Mouse (Mus musculus): ENCODE measurements around the gene Slc35g1.
A peak's percentile ranks its signal among the peaks of the same experiment; 100 is the strongest.
"Not testable (repeated sequence)": the region's sequence is repeated elsewhere in the genome, so short reads cannot be mapped to it uniquely, and the experiment has no call there.

The Slc35g1 gene

GRCm38 (mm10) chr19:38395701-38396632, at the start of gene Slc35g1:
Gene Slc35g1, plus strand, starts transcription at chr19:38395980.
- peak; percentile 57 for DNase-seq (ENCODE audit: low read depth)

GRCm38 (mm10) chr19:38348271-38349012, 47.3 kb upstream of the Slc35g1 start:
- no peak for DNase-seq (ENCODE audit: low read depth)

GRCm38 (mm10) chr19:38349013-38349341, 46.8 kb upstream of the Slc35g1 start:
- DNase-seq (ENCODE audit: low read depth), result no peak

- no peak for DNase-seq (ENCODE audit: low read depth)
Observed at GRCm38 (mm10) chr19:38351202-38351601, 44.6 kb upstream of the Slc35g1 start.

- no peak for DNase-seq (ENCODE audit: low read depth)
Observed at GRCm38 (mm10) chr19:38351728-38352127, 44.1 kb upstream of the Slc35g1 start.

GRCm38 (mm10) chr19:38352495-38353130, 43.2 kb upstream of the Slc35g1 start:
- peak; percentile 32 for DNase-seq (ENCODE audit: low read depth)

- DNase-seq (ENCODE audit: low read depth), result no peak
Observed at GRCm38 (mm10) chr19:38354279-38354678, 41.5 kb upstream of the Slc35g1 start.

- no peak for DNase-seq (ENCODE audit: low read depth)
Observed at GRCm38 (mm10) chr19:38354819-38355360, 40.9 kb upstream of the Slc35g1 start.

- no peak for DNase-seq (ENCODE audit: low read depth)
Observed at GRCm38 (mm10) chr19:38356211-38356828, 39.5 kb upstream of the Slc35g1 start.

GRCm38 (mm10) chr19:38357956-38358623, 37.7 kb upstream of the Slc35g1 start:
- DNase-seq (ENCODE audit: low read depth), result no peak

GRCm38 (mm10) chr19:38359287-38359686, 36.5 kb upstream of the Slc35g1 start:
- DNase-seq (ENCODE audit: low read depth), result no peak

GRCm38 (mm10) chr19:38361850-38362249, 33.9 kb upstream of the Slc35g1 start:
- no peak for DNase-seq (ENCODE audit: low read depth)

GRCm38 (mm10) chr19:38363358-38363757, 32.4 kb upstream of the Slc35g1 start:
- no peak for DNase-seq (ENCODE audit: low read depth)

- no peak for DNase-seq (ENCODE audit: low read depth)
Observed at GRCm38 (mm10) chr19:38363879-38364659, 31.7 kb upstream of the Slc35g1 start.

GRCm38 (mm10) chr19:38364939-38365614, 30.7 kb upstream of the Slc35g1 start:
- no peak for DNase-seq (ENCODE audit: low read depth)

GRCm38 (mm10) chr19:38372460-38373102, 23.2 kb upstream of the Slc35g1 start:
- no peak for DNase-seq (ENCODE audit: low read depth)

- DNase-seq (ENCODE audit: low read depth), result no peak
Observed at GRCm38 (mm10) chr19:38373371-38373770, 22.4 kb upstream of the Slc35g1 start.

GRCm38 (mm10) chr19:38383769-38384168, 12.0 kb upstream of the Slc35g1 start:
- no peak for DNase-seq (ENCODE audit: low read depth)

- DNase-seq (ENCODE audit: low read depth), result not testable (repeated sequence)
Observed at GRCm38 (mm10) chr19:38387021-38387420, 8.8 kb upstream of the Slc35g1 start.

Data from c-Kit-positive CD71-positive TER-119-negative erythroid progenitor cells, embryonic 14.5 days (primary cell).